Comparison of ENCODE assay signal across 8 mouse cellular contexts in genomic region chr10:108333642-108334041, GRCm38 (mm10). TPM values are rescaled to one million over a fixed set of nuclear protein-coding genes. Genes with fewer than 3 reads are reported as not detected.
A peak's percentile ranks its signal among the peaks of the same experiment; 100 is the strongest.
DNase-seq lines count a peak whose midpoint lies in the region; ATAC-seq and TF ChIP-seq lines count a peak whose summit lies in the region.

No protein-coding gene starts in this region.

- peaks cover 52% of the 10 kb centered on the region for H3K4me1 ChIP-seq in G1E (ENCODE audit: insufficient read depth, low read depth, low read length)
- peaks cover 20% of the 10 kb centered on the region for H3K4me1 ChIP-seq in forebrain, embryonic 15.5 days
- H3K4me1 ChIP-seq in liver, embryonic 13.5 days (replicated peaks) = peaks cover 16% of the 10 kb centered on the region

- H3K9me3 ChIP-seq in G1E (replicated peaks) = no peaks in the 10 kb centered on the region
- H3K9me3 ChIP-seq in forebrain, embryonic 15.5 days = no peaks in the 10 kb centered on the region
- H3K9me3 ChIP-seq in liver, embryonic 13.5 days (replicated peaks) = no peaks in the 10 kb centered on the region

- H3K36me3 ChIP-seq in G1E (replicated peaks) = peaks cover 34% of the 10 kb centered on the region
- no peaks in the 10 kb centered on the region for H3K36me3 ChIP-seq in forebrain, embryonic 15.5 days
- H3K36me3 ChIP-seq in liver, embryonic 13.5 days = peaks cover 13% of the 10 kb centered on the region; the same call in 1 of the 2 replicates
- H3K36me3 ChIP-seq in splenic B cell, adult 2 months (ENCODE audit: control insufficient read depth, insufficient read depth, low read length, poor library complexity, severe bottlenecking) = no peaks in the 10 kb centered on the region

- WGBS in forebrain, embryonic 15.5 days = 4% methylated on average over 12 of the region's 12 CpGs
- 5% methylated on average over 12 of the region's 12 CpGs for WGBS in liver, embryonic 13.5 days (ENCODE audit: insufficient replicate concordance)

- peak overlapping the region; percentile 92 for H3K4me3 ChIP-seq in G1E (ENCODE audit: low read depth, low read length)
- H3K4me3 ChIP-seq in forebrain, embryonic 15.5 days = peak overlapping the region; percentile 81
- peak overlapping the region; percentile 75 for H3K4me3 ChIP-seq in liver, embryonic 13.5 days (replicated peaks)

- DNase-seq in 3T3-L1 (ENCODE audit: low read depth, low spot score) = peak; percentile 27
- DNase-seq in G1E (ENCODE audit: low spot score) = peak; percentile 39
- DNase-seq in liver, embryonic 13.5 days = no peak
- DNase-seq in splenic B cell, adult 2 months (ENCODE audit: low read depth, low spot score) = peak; percentile 8
- DNase-seq in cerebellum, postnatal 25 days = no peak
- no peak for DNase-seq in right cerebral cortex, postnatal 14 days
- DNase-seq in testis, postnatal 14 days (ENCODE audit: low spot score) = no peak

- H3K4me2 ChIP-seq in forebrain, embryonic 15.5 days (replicated peaks) = peak overlapping the region; percentile 100
- peak overlapping the region; percentile 90 for H3K4me2 ChIP-seq in liver, embryonic 13.5 days

- no peak overlapping the region for H3K27ac ChIP-seq in forebrain, embryonic 15.5 days (replicated peaks)
- H3K27ac ChIP-seq in liver, embryonic 13.5 days = no peak overlapping the region

- no peak overlapping the region for H3K9ac ChIP-seq in forebrain, embryonic 15.5 days (replicated peaks)
- 0 out of 2 replicates have a peak overlapping the region, but pooled peaks have one; percentile 78 for H3K9ac ChIP-seq in liver, embryonic 13.5 days

- no peak for TF ChIP-seq CTCF in G1E (IDR thresholded peaks at IDR 0.05; ENCODE audit: low read depth, low read length)

- peak; percentile 52 for ATAC-seq in G1E (ENCODE audit: extremely low read depth, insufficient number of reproducible peaks, low FRiP score, poor library complexity, severe bottlenecking)
- ATAC-seq in forebrain, embryonic 15.5 days (replicated peaks) = no peak
- ATAC-seq in liver, embryonic 13.5 days (ENCODE audit: low read depth) = no peak

- H3K27me3 ChIP-seq in G1E (ENCODE audit: insufficient read depth, low read length) = no peaks in the 10 kb centered on the region; the same call in 1 of the 2 replicates
- H3K27me3 ChIP-seq in forebrain, embryonic 15.5 days = peaks cover 15% of the 10 kb centered on the region; the same call in 1 of the 2 replicates
- H3K27me3 ChIP-seq in liver, embryonic 13.5 days = peaks cover 45% of the 10 kb centered on the region
- no peaks in the 10 kb centered on the region; the same call in none of the 2 replicates for H3K27me3 ChIP-seq in splenic B cell, adult 2 months (ENCODE audit: control insufficient read depth, insufficient read depth, low read length, poor library complexity, severe bottlenecking)

RNA-seq across cellular contexts. Expression of gene Pawr, which starts 1.7 kb away (rescaled TPM):
- total RNA-seq in G1E (2014; fragmentation: Nextera tagmentation) (81.5 and 92.3 TPM in 2 replicates), G1E (2017) (57.0 and 65.2 TPM in 2 replicates)
- 46.6 and 49.9 TPM in 2 replicates for polyA plus RNA-seq in G1E (2012)
- 2.8 and 2.9 TPM in 2 replicates for polyA plus RNA-seq in forebrain, embryonic 15.5 days (2015; fragmentation: Nextera tagmentation; extraction: Ambion mirVana)
- 3.8 and 4.4 TPM in 2 replicates for polyA plus RNA-seq in liver, embryonic 13.5 days (2015; fragmentation: Nextera tagmentation; extraction: Ambion mirVana)

Comparison
In these comparisons a context has a peak if more than half of its experiments do, and no peak if none do; other contexts are left out.
1. DNase-seq: peak in 3T3-L1 (single experiment), G1E (single experiment) and splenic B cell, adult 2 months (single experiment); none in liver, embryonic 13.5 days (single experiment), cerebellum, postnatal 25 days (0 of 2), right cerebral cortex, postnatal 14 days (single experiment) and testis, postnatal 14 days (single experiment).
2. Peak in every context shown above with its lines, with median percentiles within 50 percentile points of each other: H3K4me3 ChIP-seq.